Mouse (Mus musculus) heart, embryonic 16.5 days (tissue): ENCODE data around the gene Cct3. TPM values are rescaled to one million over a fixed set of nuclear protein-coding genes. Genes with fewer than 3 reads are reported as not detected.

ENCODE experiments used
- ATAC-seq: fragments of 200-750 bp; cut with Nextera tagmentation; replicated peaks from 2 replicates; pipeline ENCODE4 v1.8.0; 2017; ENCODE audit warnings: moderate number of reproducible peaks; ENCODE audit not compliant: insufficient read depth, low FRiP score; ENCODE audit errors: extremely low read depth
- H3K27ac ChIP-seq: fragments of 300-500 bp; sonication (generic); 2 replicates; pipeline ENCODE4 v1.5.1; 2014; ENCODE audit warnings: mild to moderate bottlenecking, low read length, control low read depth, moderate library complexity
- H3K27me3 ChIP-seq: fragments of 300-500 bp; sonication (generic); 2 replicates; pipeline ENCODE4 v1.6.1; 2014; ENCODE audit warnings: low read length, mixed read lengths; ENCODE audit not compliant: control insufficient read depth, insufficient read depth
- H3K36me3 ChIP-seq: fragments of 300-500 bp; sonication (generic); 2 replicates; pipeline ENCODE4 v1.6.1; 2014; ENCODE audit not compliant: control insufficient read depth, insufficient read depth
- H3K4me1 ChIP-seq: fragments of 300-500 bp; sonication (generic); 2 replicates; pipeline ENCODE4 v1.6.1; 2014; ENCODE audit warnings: low read length, mixed read lengths; ENCODE audit not compliant: control insufficient read depth, insufficient read depth
- H3K4me2 ChIP-seq: fragments of 300-500 bp; sonication (generic); 2 replicates; pipeline ENCODE4 v1.6.1; 2014; ENCODE audit warnings: low read depth, mild to moderate bottlenecking, control low read depth, low read length
- H3K4me3 ChIP-seq: fragments of 300-500 bp; sonication (generic); 2 replicates; pipeline ENCODE4 v1.5.1; 2014; ENCODE audit warnings: mild to moderate bottlenecking, control low read depth, low read length
- H3K9ac ChIP-seq: fragments of 300-500 bp; sonication (generic); 2 replicates; pipeline ENCODE4 v1.6.1; 2014; ENCODE audit warnings: low read length, control low read depth
- H3K9me3 ChIP-seq: fragments of 300-500 bp; sonication (generic); replicated peaks from 2 replicates; pipeline ENCODE4 v1.6.1; 2016; ENCODE audit warnings: low read length; ENCODE audit not compliant: control insufficient read depth
- WGBS: fragments of 180-500 bp; shearing (Covaris S2); extraction: QIAGEN DNeasy Blood & Tissue Kit; methylation state at CpG from one replicate; pipeline ENCODE4 v1.1.7; 2014; 5-methylcytosine and 5-hydroxymethylcytosine counted together
- polyA plus RNA-seq: library from polyadenylated mRNA; unstranded; fragments of >200 nt; fragmentation: Nextera tagmentation; extraction: Ambion mirVana; gene quantifications from 2 replicates; pipeline ENCODE4 v1.2.1, GENCODE M21; 2015

Cct3 gene
- polyA plus RNA-seq, 1 experiment from 2014 or later, result 394 TPM

DNA sequence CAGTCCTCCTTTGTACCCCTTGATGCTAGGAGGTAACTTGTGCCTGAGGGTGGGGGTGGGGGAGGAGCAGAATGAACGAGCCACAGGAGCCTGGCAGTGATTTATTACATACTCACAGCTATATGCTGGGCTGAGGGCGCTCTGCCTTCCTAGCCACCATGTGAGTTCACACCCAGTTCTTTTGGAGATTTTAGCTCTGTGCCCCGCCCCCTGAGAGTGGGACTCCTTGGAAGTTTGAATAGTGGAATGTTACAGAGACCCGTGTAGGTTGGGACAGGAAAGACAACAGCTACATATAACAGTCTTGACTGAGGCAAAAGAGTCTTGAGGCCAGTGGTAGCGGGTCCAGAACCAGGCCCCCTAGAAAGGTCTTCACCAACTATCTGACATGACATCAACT is 32.0 kb downstream of the Cct3 start:
- Histone ChIP-seq H3K27me3 (no peaks in the 10 kb centered on the region), H3K9ac (no peak overlapping the region), H3K9me3 (no peaks in the 10 kb centered on the region), H3K4me2 (no peak overlapping the region), H3K27ac (no peak overlapping the region), H3K4me3 (no peak overlapping the region), H3K4me1 (peaks cover 9% of the 10 kb centered on the region), H3K36me3 (peaks cover 10% of the 10 kb centered on the region; the same call in 1 of the 2 replicates)
- WGBS, result 82% methylated on average over 5 of the region's 5 CpGs
- ATAC-seq, result no peak

DNA sequence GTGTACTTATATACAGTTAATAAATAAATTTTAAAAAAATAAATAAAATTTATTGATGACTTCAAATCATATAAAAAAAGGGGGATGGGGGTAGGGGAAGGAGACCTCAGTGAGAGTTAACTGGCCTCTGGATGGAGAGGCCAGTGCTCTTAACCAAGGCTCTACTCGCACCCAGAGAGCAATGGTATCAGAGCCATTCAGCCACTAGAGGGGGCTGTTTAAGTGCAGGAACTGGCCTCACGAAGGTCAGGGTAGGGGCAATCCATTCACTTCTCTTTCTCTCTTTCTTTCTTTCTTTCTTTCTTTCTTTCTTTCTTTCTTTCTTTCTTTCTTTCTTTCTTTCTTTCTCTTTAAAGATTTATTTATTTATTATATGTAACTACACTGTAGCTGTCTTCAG is 34.4 kb downstream of the Cct3 start:
- ATAC-seq, result no peak
- H3K9ac ChIP-seq, result no peak overlapping the region
- WGBS, result 29% methylated on average over 2 of the region's 2 CpGs
- H3K27ac ChIP-seq, result no peak overlapping the region
- H3K4me1 ChIP-seq, result peaks cover 5% of the 10 kb centered on the region
- peaks cover 10% of the 10 kb centered on the region; the same call in 1 of the 2 replicates for H3K36me3 ChIP-seq
- no peak overlapping the region for H3K4me2 ChIP-seq
- H3K4me3 ChIP-seq, result no peak overlapping the region
- no peaks in the 10 kb centered on the region for H3K27me3 ChIP-seq
- no peaks in the 10 kb centered on the region for H3K9me3 ChIP-seq

GRCm38 (mm10) chr3:88334029-88334658 is 37.2 kb downstream of the Cct3 start:
- Histone ChIP-seq H3K9ac (no peak overlapping the region), H3K9me3 (no peaks in the 10 kb centered on the region), H3K27ac (no peak overlapping the region), H3K4me3 (no peak overlapping the region), H3K4me2 (peak overlapping the region; percentile 65; the same call in 1 of the 2 replicates), H3K27me3 (no peaks in the 10 kb centered on the region), H3K36me3 (peaks cover 4% of the 10 kb centered on the region; the same call in 1 of the 2 replicates), H3K4me1 (peaks cover 23% of the 10 kb centered on the region)
- 54% methylated on average over 12 of the region's 12 CpGs for WGBS
- ATAC-seq, result no peak

DNA sequence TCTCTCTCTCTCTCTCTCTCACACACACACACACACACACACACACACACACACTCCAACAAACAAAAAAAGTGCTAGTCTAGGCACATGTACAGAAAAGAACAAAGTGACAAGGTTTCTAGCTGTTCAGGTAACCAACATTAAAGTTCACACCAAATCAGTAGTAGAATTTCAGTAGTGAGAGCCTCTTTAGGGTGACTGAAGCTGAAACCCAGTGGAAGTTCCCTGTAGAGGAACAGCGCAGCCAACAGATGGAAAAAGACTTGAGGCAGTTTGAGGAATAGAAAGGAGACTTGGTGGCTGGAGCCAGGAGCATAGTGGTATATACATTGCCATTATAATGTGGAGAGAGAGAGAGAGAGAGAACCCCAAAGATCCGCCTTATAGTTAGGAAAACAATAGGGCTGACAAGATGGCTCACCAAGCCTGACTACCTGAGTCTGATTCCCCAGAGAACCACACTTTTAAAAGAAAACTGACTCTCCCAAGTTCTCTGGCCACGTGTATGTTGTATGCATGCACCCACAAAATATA is 38.1 kb downstream of the Cct3 start:
- peaks cover 23% of the 10 kb centered on the region for H3K4me1 ChIP-seq
- H3K4me2 ChIP-seq, result peak overlapping the region; percentile 65
- H3K4me3 ChIP-seq, result peak overlapping the region; percentile 87
- ATAC-seq, result no peak
- H3K27me3 ChIP-seq, result no peaks in the 10 kb centered on the region
- peak overlapping the region; percentile 84 for H3K9ac ChIP-seq
- peak overlapping the region; percentile 96 for H3K27ac ChIP-seq
- H3K9me3 ChIP-seq, result no peaks in the 10 kb centered on the region
- no peaks in the 10 kb centered on the region for H3K36me3 ChIP-seq
- WGBS, result 39% methylated on average over 3 of the region's 3 CpGs

DNA sequence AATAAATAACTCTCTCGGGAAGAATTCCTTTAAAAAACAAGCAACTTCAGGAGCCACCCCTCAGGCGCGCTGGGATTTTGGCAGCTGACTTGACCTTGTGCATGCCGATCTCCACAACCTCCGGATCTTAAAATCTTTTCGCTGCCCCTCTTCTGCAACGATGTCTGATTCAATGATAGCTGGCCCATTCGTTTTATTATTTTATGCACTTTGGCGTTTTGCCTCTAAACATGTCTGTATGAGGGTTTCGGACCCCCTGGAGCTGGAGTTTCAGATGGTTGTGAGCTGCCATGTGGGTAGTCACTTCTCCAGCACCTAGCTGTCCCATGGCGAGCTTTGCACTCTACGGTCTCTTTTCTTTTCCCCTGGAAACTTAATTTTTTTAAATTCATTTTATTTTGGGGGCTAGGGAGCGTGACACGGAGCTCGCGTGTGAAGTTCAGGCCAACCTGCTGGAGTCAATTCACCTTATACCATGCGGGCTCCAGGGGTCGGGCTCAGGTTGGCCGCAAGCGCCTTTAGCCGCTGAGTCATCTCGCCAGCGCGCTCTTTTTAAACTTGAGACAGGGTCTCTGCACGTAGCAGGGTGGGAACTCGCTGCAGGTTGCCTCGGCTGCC is 38.6 kb downstream of the Cct3 start:
- H3K4me2 ChIP-seq, result peak overlapping the region; percentile 65
- ATAC-seq, result peak; percentile 47
- H3K27me3 ChIP-seq, result no peaks in the 10 kb centered on the region
- peak overlapping the region; percentile 96 for H3K27ac ChIP-seq
- WGBS, result under 1% methylated on average over 27 of the region's 27 CpGs
- H3K36me3 ChIP-seq, result no peaks in the 10 kb centered on the region
- no peaks in the 10 kb centered on the region for H3K9me3 ChIP-seq
- H3K9ac ChIP-seq, result peak overlapping the region; percentile 84
- peaks cover 23% of the 10 kb centered on the region for H3K4me1 ChIP-seq
- H3K4me3 ChIP-seq, result peak overlapping the region; percentile 87

DNA sequence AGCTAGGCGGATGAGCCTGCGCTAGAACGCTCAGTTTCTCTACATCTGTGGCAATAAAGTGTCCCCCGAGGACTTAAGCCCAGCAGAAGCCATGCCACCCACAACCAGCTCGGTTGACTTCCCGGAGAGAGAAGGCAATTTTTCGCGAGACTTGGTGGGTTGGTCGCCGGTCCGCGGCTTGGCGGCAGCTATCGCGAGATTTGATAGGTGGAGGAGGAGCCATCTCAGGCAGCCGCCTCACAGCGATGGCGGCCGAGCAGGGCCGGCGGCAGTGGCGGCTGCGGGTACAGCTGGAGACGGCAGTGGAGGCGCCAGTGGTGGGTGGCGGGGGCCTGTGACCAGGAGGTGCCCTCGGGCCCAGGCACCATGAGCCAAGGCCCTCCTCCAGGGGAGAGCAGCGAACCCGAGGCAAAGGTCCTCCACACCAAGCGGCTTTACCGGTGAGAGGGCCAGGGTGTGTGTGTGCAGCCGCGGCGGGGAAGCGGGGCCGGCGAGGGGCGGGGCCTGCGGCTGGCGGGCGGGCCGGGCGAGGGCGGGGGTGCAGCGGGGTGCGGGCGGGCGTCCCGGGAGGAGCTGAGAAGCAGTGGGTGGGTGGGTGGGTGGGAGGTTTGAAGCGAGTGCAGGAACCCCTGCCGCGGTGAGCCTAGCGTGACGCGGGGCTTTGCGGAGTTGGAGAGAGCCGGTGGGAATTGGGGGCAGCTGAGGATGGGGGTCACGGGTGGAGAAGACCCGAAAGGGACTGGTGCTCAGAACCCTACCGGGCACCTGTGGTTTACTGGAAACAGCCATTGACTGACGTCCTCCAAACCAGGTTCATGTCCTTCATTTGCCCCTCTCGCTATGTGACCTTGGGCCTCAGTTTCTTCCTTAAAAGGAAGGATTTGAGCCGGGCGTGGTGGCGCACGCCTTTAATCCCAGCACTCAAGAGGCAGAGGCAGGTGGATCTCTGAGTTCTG is 39.4 kb downstream of the Cct3 start, which contains the start of the genes Tmem79 and Smg5:
Gene Tmem79 (minus strand): TSS at position 91 of the 956 bp plus-strand sequence.
Gene Smg5 (plus strand): TSS at position 203 of the 956 bp plus-strand sequence.
- under 1% methylated on average over 52 of the region's 66 CpGs for WGBS
- no peaks in the 10 kb centered on the region for H3K27me3 ChIP-seq
- H3K9ac ChIP-seq, result peak within 1 kb of the TSS; percentile 98
- H3K27ac ChIP-seq, result peak within 1 kb of the TSS; percentile 96
- peak within 1 kb of the TSS; percentile 87 for H3K4me3 ChIP-seq
- H3K36me3 ChIP-seq, result no peaks in the 10 kb centered on the region; the same call in 1 of the 2 replicates
- H3K9me3 ChIP-seq, result no peaks in the 10 kb centered on the region
- peaks cover 23% of the 10 kb centered on the region for H3K4me1 ChIP-seq
- H3K4me2 ChIP-seq, result peak within 1 kb of the TSS; percentile 65
- peak; percentile 91 for ATAC-seq

DNA sequence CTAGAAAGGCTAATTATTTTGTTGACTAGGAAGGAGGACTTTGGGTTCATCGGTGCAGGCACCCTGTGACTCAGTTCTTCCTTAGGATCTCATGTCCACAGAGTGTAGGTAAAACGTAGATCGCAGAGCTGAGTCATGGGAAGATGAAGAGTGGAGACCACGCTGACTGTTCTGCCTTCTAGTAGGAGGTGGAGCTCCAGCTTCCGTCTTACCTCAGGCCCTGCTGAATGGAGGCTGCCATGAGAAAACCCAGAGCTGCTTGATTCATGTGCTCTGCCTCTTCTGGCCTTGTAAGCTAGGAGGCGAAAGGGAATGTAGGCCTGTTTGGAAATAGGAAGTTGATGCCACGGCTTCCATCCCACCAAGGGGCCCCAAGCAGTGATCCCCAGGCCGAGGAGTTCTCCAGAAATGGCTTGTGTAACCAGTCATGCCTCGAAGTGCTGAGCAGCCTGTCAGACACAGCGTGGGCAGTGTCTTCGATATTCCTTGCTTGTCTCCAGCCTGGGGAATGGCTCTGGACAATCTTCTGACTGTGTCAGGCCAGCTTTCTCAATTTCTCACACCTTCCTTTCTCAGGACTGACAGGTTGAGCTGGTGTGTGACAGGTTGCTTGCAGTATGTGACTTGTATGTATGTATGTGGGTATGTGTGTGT is 40.6 kb downstream of the Cct3 start:
- ATAC-seq, result no peak
- peak overlapping the region; percentile 60 for H3K9ac ChIP-seq
- H3K4me1 ChIP-seq, result peaks cover 23% of the 10 kb centered on the region
- peak overlapping the region; percentile 61 for H3K4me2 ChIP-seq
- 45% methylated on average over 11 of the region's 11 CpGs for WGBS
- peak overlapping the region; percentile 96 for H3K27ac ChIP-seq
- H3K9me3 ChIP-seq, result no peaks in the 10 kb centered on the region
- peak overlapping the region; percentile 87 for H3K4me3 ChIP-seq
- peaks cover 9% of the 10 kb centered on the region for H3K36me3 ChIP-seq
- no peaks in the 10 kb centered on the region for H3K27me3 ChIP-seq

- no peak for ATAC-seq
- Histone ChIP-seq H3K27ac (no peak overlapping the region), H3K4me3 (no peak overlapping the region)
Measured at GRCm38 (mm10) chr3:88338316-88338715, 41.4 kb downstream of the Cct3 start.

More at GRCm38 (mm10) chr3:88338316-88338715, 41.4 kb downstream of the Cct3 start:
- no peak overlapping the region for H3K4me2 ChIP-seq
- H3K9me3 ChIP-seq, result no peaks in the 10 kb centered on the region
- 84% methylated on average over 7 of the region's 7 CpGs for WGBS
- no peak overlapping the region for H3K9ac ChIP-seq
- H3K4me1 ChIP-seq, result peaks cover 23% of the 10 kb centered on the region
- H3K27me3 ChIP-seq, result no peaks in the 10 kb centered on the region
- peaks cover 17% of the 10 kb centered on the region for H3K36me3 ChIP-seq
